Mouse (Mus musculus) bone marrow macrophage, adult 2 months (primary cell): ENCODE data around the gene Srf.

Experiments
- CTCF ChIP-seq: IDR thresholded peaks from 2 replicates; pipeline ENCODE4 v1.5.1; 2012; ENCODE audit warnings: low read depth, mild to moderate bottlenecking, low read length, moderate library complexity
- POLR2A ChIP-seq: IDR thresholded peaks from 2 replicates; pipeline ENCODE4 v1.6.1; 2012; ENCODE audit warnings: mild to moderate bottlenecking, low read depth, low read length, borderline replicate concordance

- no peak for TF ChIP-seq CTCF
- TF ChIP-seq POLR2A, result no peak
Measured at GRCm38 (mm10) chr17:46548741-46549140, 7.2 kb downstream of the Srf start.
